Mouse (Mus musculus): ENCODE data around the gene Clec14a. TPM values are rescaled to one million over a fixed set of nuclear protein-coding genes. Genes with fewer than 3 reads are reported as not detected.

Clec14a gene
- not detected in 4 replicates for total RNA-seq (2023; ENCODE audit: inconsistent age)

GRCm38 (mm10) chr12:58268563-58269501 lies at the start of gene Clec14a:
TSS of gene Clec14a (minus strand) at chr12:58269290.

Other genes with a start within 250 kb of the Clec14a start
- gene Sstr1, start 57.5 kb downstream of the Clec14a start, total RNA-seq (2023; ENCODE audit: inconsistent age): not detected in 4 replicates